ENCODE assay signal across 15 mouse cellular contexts in the genomic region with DNA sequence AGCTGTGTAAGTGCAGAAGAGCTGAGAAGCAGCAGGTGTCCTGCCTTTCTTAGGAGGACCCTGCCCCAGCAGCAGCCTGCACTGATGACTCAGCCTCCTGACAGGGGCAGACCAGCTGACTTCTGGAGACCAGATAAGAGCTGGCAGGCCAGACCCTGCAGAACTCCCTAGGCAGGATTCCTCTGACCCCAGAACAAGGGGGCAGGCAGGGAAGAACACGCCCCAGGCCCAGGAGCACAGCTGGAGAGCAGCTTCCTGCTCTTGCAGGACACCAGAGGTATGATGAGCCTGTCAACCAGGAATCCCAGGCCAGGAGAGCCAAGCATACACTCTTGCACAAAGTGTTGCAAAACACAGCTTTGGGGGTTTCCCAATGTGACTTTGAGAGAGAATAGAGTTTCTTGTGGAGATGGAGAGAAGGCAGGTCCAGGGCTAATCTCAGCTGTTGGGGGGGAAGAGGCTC. TPM values are rescaled to one million over a fixed set of nuclear protein-coding genes. Genes with fewer than 3 reads are reported as not detected.
DNase-seq lines count a peak whose midpoint lies in the region; ATAC-seq lines count a peak whose summit lies in the region.
"Had no signal": no experiment of that assay in that cellular context is flagged by ENCODE, and none has a peak within 500 bp of the region (broad histone marks: within the 10 kb centered on the region; RNA-seq: fewer than 3 reads in every experiment).

No protein-coding gene starts in this region.

- no peak overlapping the region for H3K4me3 ChIP-seq in limb, embryonic 10.5 days
- no peak overlapping the region for H3K4me3 ChIP-seq in kidney, embryonic 15.5 days (replicated peaks)
- H3K4me3 ChIP-seq: forebrain, embryonic 13.5 days; megakaryocyte, embryonic 14.5 days had no signal

- no peak for ATAC-seq in CD4-positive, CD25-positive, alpha-beta regulatory T cell, adult 4 months
- ATAC-seq in kidney, embryonic 15.5 days (replicated peaks; ENCODE audit: low FRiP score) = no peak
- ATAC-seq: activated CD4-positive, CD25-positive, alpha-beta regulatory T cell, adult 4 months; forebrain, embryonic 13.5 days; inflammation-experienced regulatory T-cells, adult 6 months had no signal

- 23% methylated on average over 1 of the region's 1 CpGs for WGBS in limb, embryonic 10.5 days
- WGBS in kidney, embryonic 15.5 days = 33% methylated on average over 1 of the region's 1 CpGs

- H3K27me3 ChIP-seq in limb, embryonic 10.5 days (ENCODE audit: low read depth, poor library complexity, severe bottlenecking) = no peaks in the 10 kb centered on the region
- no peaks in the 10 kb centered on the region for H3K27me3 ChIP-seq in kidney, embryonic 15.5 days

- DNase-seq in 3T3-L1 (ENCODE audit: low read depth, low spot score) (peak; percentile 69), 416B (ENCODE audit: low read depth) (peak; percentile 32)
- peak; percentile 40 to 53 for DNase-seq in heart, adult 18-20 months
- no peak for DNase-seq in limb, embryonic 10.5 days (ENCODE audit: low spot score)
- DNase-seq in thymus, postnatal 0 days (ENCODE audit: low spot score) = no peak
- no peak for DNase-seq in thymus, postnatal 36 days
- DNase-seq: cerebellum, adult 2 months had no signal

- peaks cover 92% of the 10 kb centered on the region for H3K4me1 ChIP-seq in limb, embryonic 10.5 days
- H3K4me1 ChIP-seq in kidney, embryonic 15.5 days = peaks cover 74% of the 10 kb centered on the region

- H3K27ac ChIP-seq in limb, embryonic 10.5 days = peak overlapping the region; percentile 23; the same call in 1 of the 2 replicates
- no peak overlapping the region for H3K27ac ChIP-seq in kidney, embryonic 15.5 days
- H3K27ac ChIP-seq: forebrain, embryonic 13.5 days had no signal

- H3K9ac ChIP-seq in kidney, embryonic 15.5 days = no peak overlapping the region
- H3K9ac ChIP-seq: forebrain, embryonic 13.5 days had no signal

- no peaks in the 10 kb centered on the region for H3K9me3 ChIP-seq in limb, embryonic 10.5 days (replicated peaks)
- no peaks in the 10 kb centered on the region for H3K9me3 ChIP-seq in kidney, embryonic 15.5 days (replicated peaks)
- H3K9me3 ChIP-seq: forebrain, embryonic 13.5 days; megakaryocyte, embryonic 14.5 days had no signal

- peaks cover 10% of the 10 kb centered on the region for H3K36me3 ChIP-seq in limb, embryonic 10.5 days
- H3K36me3 ChIP-seq in kidney, embryonic 15.5 days = no peaks in the 10 kb centered on the region

- H3K4me2 ChIP-seq in kidney, embryonic 15.5 days = no peak overlapping the region
- H3K4me2 ChIP-seq: forebrain, embryonic 13.5 days had no signal

RNA-seq across cellular contexts. Expression of a gene that starts 22.9 kb away (rescaled TPM):
- not detected for total RNA-seq in heart, adult 18-20 months (2021)
- 6.2 and 11.5 TPM in 2 replicates for polyA plus RNA-seq in limb, embryonic 10.5 days (2016; fragmentation: Nextera tagmentation; extraction: Ambion mirVana)
- polyA plus RNA-seq in thymus, postnatal 0 days (2015; fragmentation: Nextera tagmentation; extraction: Ambion mirVana) = 0.01 and 0.03 TPM in 2 replicates
- polyA plus RNA-seq in CD4-positive, CD25-positive, alpha-beta regulatory T cell, adult 4 months (2017; shearing (Covaris generic)) = not detected
- 0.87 and 1.00 TPM in 2 replicates for polyA plus RNA-seq in kidney, embryonic 15.5 days (2015; fragmentation: Nextera tagmentation; extraction: Ambion mirVana)
- total RNA-seq: neutrophil, adult 5-6 weeks had no signal

RNA-seq across cellular contexts. Expression of a gene that starts 25.8 kb away (rescaled TPM):
- not detected for total RNA-seq in heart, adult 18-20 months (2021)
- 1.5 and 1.6 TPM in 2 replicates for polyA plus RNA-seq in limb, embryonic 10.5 days (2016; fragmentation: Nextera tagmentation; extraction: Ambion mirVana)
- polyA plus RNA-seq in thymus, postnatal 0 days (2015; fragmentation: Nextera tagmentation; extraction: Ambion mirVana) = not detected in 2 replicates
- not detected for polyA plus RNA-seq in CD4-positive, CD25-positive, alpha-beta regulatory T cell, adult 4 months (2017; shearing (Covaris generic))
- 0.58 and 0.62 TPM in 2 replicates for polyA plus RNA-seq in kidney, embryonic 15.5 days (2015; fragmentation: Nextera tagmentation; extraction: Ambion mirVana)
- total RNA-seq: left cerebral cortex, adult 8-10 months; neutrophil, adult 5-6 weeks had no signal
- polyA plus RNA-seq: activated CD4-positive, CD25-positive, alpha-beta regulatory T cell, adult 4 months; cerebellum, adult 2 months; forebrain, embryonic 13.5 days; inflammation-experienced regulatory T-cells, adult 6 months had no signal

RNA-seq across cellular contexts. Expression of a gene that starts 36.6 kb away (rescaled TPM):
- not detected for total RNA-seq in heart, adult 18-20 months (2021)
- polyA plus RNA-seq in limb, embryonic 10.5 days (2016; fragmentation: Nextera tagmentation; extraction: Ambion mirVana) = 0.06 TPM in 1 of 2 replicates, not detected in the other
- 20.7 and 21.9 TPM in 2 replicates for polyA plus RNA-seq in thymus, postnatal 0 days (2015; fragmentation: Nextera tagmentation; extraction: Ambion mirVana)
- polyA plus RNA-seq in CD4-positive, CD25-positive, alpha-beta regulatory T cell, adult 4 months (2017; shearing (Covaris generic)) = 10 to 100 TPM; 27.8 to 29.8 TPM
- 0.55 and 0.78 TPM in 2 replicates for polyA plus RNA-seq in kidney, embryonic 15.5 days (2015; fragmentation: Nextera tagmentation; extraction: Ambion mirVana)
- total RNA-seq: left cerebral cortex, adult 8-10 months; neutrophil, adult 5-6 weeks had no signal
- polyA plus RNA-seq: cerebellum, adult 2 months; forebrain, embryonic 13.5 days had no signal

Comparison
In these comparisons a context has a peak if more than half of its experiments do, and no peak if none do; other contexts are left out.
1. DNase-seq: peak in 3T3-L1 (single experiment), 416B (single experiment) and heart, adult 18-20 months (2 of 2); none in limb, embryonic 10.5 days (single experiment), thymus, postnatal 0 days (single experiment) and thymus, postnatal 36 days (0 of 2).
2. RNA of a gene that starts 36.6 kb away (polyA plus RNA-seq): 27.8 to 29.8 TPM in CD4-positive, CD25-positive, alpha-beta regulatory T cell, adult 4 months and 20.7 to 21.9 TPM in thymus, postnatal 0 days; 0.55 to 0.78 TPM in kidney, embryonic 15.5 days and 0.06 TPM in limb, embryonic 10.5 days; every median in the first group is over 10 times any median in the second.